Mouse (Mus musculus): ENCODE results near the gene Wdfy3. TPM values are rescaled to one million over a fixed set of nuclear protein-coding genes. Genes with fewer than 3 reads are reported as not detected.
"Not testable (repeated sequence)": the region's sequence is repeated elsewhere in the genome, so short reads cannot be mapped to it uniquely, and the experiment has no call there.

Gene Wdfy3
- polyA plus RNA-seq, 1 experiment from 2014 or later, result 4.9 TPM

GRCm38 (mm10) chr5:101931997-101932396, 137.7 kb downstream of the Wdfy3 start:
- ATAC-seq (ENCODE audit: low FRiP score, low TSS enrichment) (no peak), DNase-seq (ENCODE audit: low spot score) (no peak)
- no peaks in the 10 kb centered on the region for H3K4me1 ChIP-seq (replicated peaks; ENCODE audit: control insufficient read depth, insufficient read depth)
- H3K9ac ChIP-seq (ENCODE audit: low read length), result no peak overlapping the region
- peaks cover 19% of the 10 kb centered on the region; the same call in 1 of the 2 replicates for H3K36me3 ChIP-seq (ENCODE audit: control insufficient read depth, insufficient read depth, low read length)
- TF ChIP-seq EP300 (optimal IDR thresholded peaks at IDR 0.05) (no peak), CTCF (IDR thresholded peaks at IDR 0.05; ENCODE audit: low read depth) (peak; percentile 56)
- WGBS, result 69% methylated on average over 4 of the region's 4 CpGs
- no peak overlapping the region for H3K27ac ChIP-seq (replicated peaks)
- no peak overlapping the region for H3K4me2 ChIP-seq (replicated peaks; ENCODE audit: low read depth)
- no peaks in the 10 kb centered on the region for H3K9me3 ChIP-seq (ENCODE audit: control insufficient read depth, low read length)
- no peak overlapping the region for H3K4me3 ChIP-seq (ENCODE audit: low read depth, low read length)
- no peaks in the 10 kb centered on the region for H3K27me3 ChIP-seq (ENCODE audit: control insufficient read depth, insufficient read depth, low read length)

GRCm38 (mm10) chr5:101926311-101926710, 143.4 kb downstream of the Wdfy3 start:
- no peak for ATAC-seq (ENCODE audit: low FRiP score, low TSS enrichment)
- Histone ChIP-seq H3K9me3 (ENCODE audit: control insufficient read depth, low read length) (no peaks in the 10 kb centered on the region), H3K36me3 (ENCODE audit: control insufficient read depth, insufficient read depth, low read length) (peaks cover 32% of the 10 kb centered on the region), H3K4me2 (replicated peaks; ENCODE audit: low read depth) (no peak overlapping the region), H3K4me1 (replicated peaks; ENCODE audit: control insufficient read depth, insufficient read depth) (no peaks in the 10 kb centered on the region), H3K27ac (replicated peaks) (no peak overlapping the region), H3K27me3 (ENCODE audit: control insufficient read depth, insufficient read depth, low read length) (no peaks in the 10 kb centered on the region), H3K4me3 (ENCODE audit: low read depth, low read length) (no peak overlapping the region), H3K9ac (ENCODE audit: low read length) (no peak overlapping the region)
- TF ChIP-seq EP300 (optimal IDR thresholded peaks at IDR 0.05) (no peak), CTCF (IDR thresholded peaks at IDR 0.05; ENCODE audit: low read depth) (no peak)
- DNase-seq (ENCODE audit: low spot score), result no peak
- WGBS, result 94% methylated on average over 8 of the region's 8 CpGs

DNA sequence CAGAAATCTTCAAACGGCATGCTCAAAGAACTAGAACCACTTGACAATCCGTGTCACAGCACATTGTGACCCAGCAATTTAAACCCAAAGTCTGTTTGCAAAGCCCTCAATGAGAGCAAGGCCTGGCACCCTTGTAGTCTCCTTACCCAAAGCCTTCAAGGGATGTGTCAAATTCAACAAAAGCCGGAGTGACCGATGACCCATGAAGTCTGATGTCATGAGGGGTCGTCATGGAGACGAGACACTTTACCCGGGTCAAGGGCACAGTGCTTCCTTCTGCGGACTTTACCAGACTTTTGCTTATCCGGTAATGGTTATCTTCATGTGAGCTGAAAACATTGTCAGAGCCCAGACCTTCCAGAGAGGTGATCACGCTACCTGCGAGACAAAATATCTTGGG, 146.0 kb downstream of the Wdfy3 start:
- no peak overlapping the region for H3K4me3 ChIP-seq (ENCODE audit: low read depth, low read length)
- no peak overlapping the region for H3K9ac ChIP-seq (ENCODE audit: low read length)
- no peaks in the 10 kb centered on the region for H3K27me3 ChIP-seq (ENCODE audit: control insufficient read depth, insufficient read depth, low read length)
- peaks cover 32% of the 10 kb centered on the region for H3K36me3 ChIP-seq (ENCODE audit: control insufficient read depth, insufficient read depth, low read length)
- H3K4me1 ChIP-seq (replicated peaks; ENCODE audit: control insufficient read depth, insufficient read depth), result no peaks in the 10 kb centered on the region
- DNase-seq (ENCODE audit: low spot score) (no peak), ATAC-seq (ENCODE audit: low FRiP score, low TSS enrichment) (no peak)
- WGBS, result 80% methylated on average over 11 of the region's 11 CpGs
- no peak for TF ChIP-seq EP300 (optimal IDR thresholded peaks at IDR 0.05)
- no peak for TF ChIP-seq CTCF (IDR thresholded peaks at IDR 0.05; ENCODE audit: low read depth)
- H3K4me2 ChIP-seq (replicated peaks; ENCODE audit: low read depth), result no peak overlapping the region
- H3K9me3 ChIP-seq (ENCODE audit: control insufficient read depth, low read length), result no peaks in the 10 kb centered on the region
- H3K27ac ChIP-seq (replicated peaks), result no peak overlapping the region

DNA sequence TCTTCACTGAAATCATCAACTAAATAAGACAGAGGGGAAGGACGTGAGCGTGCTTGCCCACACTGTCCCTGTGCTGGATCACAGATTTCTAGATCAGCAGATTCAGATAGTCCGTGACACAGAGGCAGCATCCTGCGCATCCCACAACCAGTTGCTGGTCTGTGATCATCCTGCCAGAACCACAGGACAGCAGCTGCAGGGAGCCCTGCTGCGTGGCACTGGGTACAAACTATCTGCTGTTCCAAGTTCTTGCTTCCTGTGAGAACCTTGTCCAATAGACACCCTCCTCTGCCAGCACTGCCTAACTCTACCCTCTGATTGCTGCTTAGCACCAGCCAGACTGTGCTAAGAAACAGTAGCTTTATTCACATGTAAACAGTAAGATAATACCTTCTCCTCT, 150.2 kb downstream of the Wdfy3 start:
- no peak for ATAC-seq (ENCODE audit: low FRiP score, low TSS enrichment)
- DNase-seq (ENCODE audit: low spot score), result no peak
- Histone ChIP-seq H3K36me3 (ENCODE audit: control insufficient read depth, insufficient read depth, low read length) (peaks cover 26% of the 10 kb centered on the region), H3K4me2 (replicated peaks; ENCODE audit: low read depth) (no peak overlapping the region), H3K9me3 (ENCODE audit: control insufficient read depth, low read length) (no peaks in the 10 kb centered on the region), H3K27me3 (ENCODE audit: control insufficient read depth, insufficient read depth, low read length) (no peaks in the 10 kb centered on the region), H3K9ac (ENCODE audit: low read length) (no peak overlapping the region), H3K4me3 (ENCODE audit: low read depth, low read length) (no peak overlapping the region), H3K27ac (replicated peaks) (no peak overlapping the region), H3K4me1 (replicated peaks; ENCODE audit: control insufficient read depth, insufficient read depth) (no peaks in the 10 kb centered on the region)
- WGBS, result 99% methylated on average over 5 of the region's 5 CpGs
- TF ChIP-seq EP300 (optimal IDR thresholded peaks at IDR 0.05), result no peak
- no peak for TF ChIP-seq CTCF (IDR thresholded peaks at IDR 0.05; ENCODE audit: low read depth)

DNA sequence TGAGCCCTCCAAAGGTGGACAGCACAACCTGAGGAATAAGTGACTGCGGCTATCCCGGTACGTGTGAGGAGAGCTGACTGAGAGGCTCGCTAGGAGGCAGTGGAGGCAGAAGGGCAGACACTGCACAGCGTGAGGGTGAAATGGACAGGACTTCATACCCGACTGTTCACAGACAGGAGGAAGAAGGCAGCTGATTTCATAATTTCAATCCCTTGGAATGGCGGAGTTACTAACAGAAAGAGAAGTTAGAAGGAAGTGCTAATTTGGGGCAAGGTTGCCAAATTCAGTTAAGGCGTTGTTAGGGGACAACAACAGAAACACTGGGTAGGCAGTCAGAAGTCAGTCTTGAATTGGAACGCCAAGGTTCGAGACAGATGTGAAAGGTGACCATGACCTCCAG, 160.3 kb downstream of the Wdfy3 start:
- DNase-seq (ENCODE audit: low spot score), result no peak
- Histone ChIP-seq H3K36me3 (ENCODE audit: control insufficient read depth, insufficient read depth, low read length) (peaks cover 31% of the 10 kb centered on the region), H3K4me3 (ENCODE audit: low read depth, low read length) (no peak overlapping the region), H3K9me3 (ENCODE audit: control insufficient read depth, low read length) (no peaks in the 10 kb centered on the region), H3K9ac (ENCODE audit: low read length) (no peak overlapping the region), H3K4me1 (replicated peaks; ENCODE audit: control insufficient read depth, insufficient read depth) (no peaks in the 10 kb centered on the region), H3K27ac (replicated peaks) (no peak overlapping the region), H3K27me3 (ENCODE audit: control insufficient read depth, insufficient read depth, low read length) (no peaks in the 10 kb centered on the region), H3K4me2 (replicated peaks; ENCODE audit: low read depth) (no peak overlapping the region)
- no peak for TF ChIP-seq EP300 (optimal IDR thresholded peaks at IDR 0.05)
- TF ChIP-seq CTCF (IDR thresholded peaks at IDR 0.05; ENCODE audit: low read depth), result no peak
- no peak for ATAC-seq (ENCODE audit: low FRiP score, low TSS enrichment)
- WGBS, result 93% methylated on average over 10 of the region's 10 CpGs

GRCm38 (mm10) chr5:101905624-101906023, 164.1 kb downstream of the Wdfy3 start:
- Histone ChIP-seq H3K27ac (replicated peaks) (no peak overlapping the region), H3K4me3 (ENCODE audit: low read depth, low read length) (no peak overlapping the region), H3K4me1 (replicated peaks; ENCODE audit: control insufficient read depth, insufficient read depth) (no peaks in the 10 kb centered on the region), H3K9me3 (ENCODE audit: control insufficient read depth, low read length) (no peaks in the 10 kb centered on the region), H3K9ac (ENCODE audit: low read length) (no peak overlapping the region), H3K4me2 (replicated peaks; ENCODE audit: low read depth) (no peak overlapping the region), H3K27me3 (ENCODE audit: control insufficient read depth, insufficient read depth, low read length) (no peaks in the 10 kb centered on the region), H3K36me3 (ENCODE audit: control insufficient read depth, insufficient read depth, low read length) (peaks cover 27% of the 10 kb centered on the region)
- DNase-seq (ENCODE audit: low spot score) (no peak), ATAC-seq (ENCODE audit: low FRiP score, low TSS enrichment) (no peak)
- TF ChIP-seq CTCF (IDR thresholded peaks at IDR 0.05; ENCODE audit: low read depth), result no peak
- TF ChIP-seq EP300 (optimal IDR thresholded peaks at IDR 0.05), result no peak
- WGBS, result 92% methylated on average over 3 of the region's 3 CpGs

DNA sequence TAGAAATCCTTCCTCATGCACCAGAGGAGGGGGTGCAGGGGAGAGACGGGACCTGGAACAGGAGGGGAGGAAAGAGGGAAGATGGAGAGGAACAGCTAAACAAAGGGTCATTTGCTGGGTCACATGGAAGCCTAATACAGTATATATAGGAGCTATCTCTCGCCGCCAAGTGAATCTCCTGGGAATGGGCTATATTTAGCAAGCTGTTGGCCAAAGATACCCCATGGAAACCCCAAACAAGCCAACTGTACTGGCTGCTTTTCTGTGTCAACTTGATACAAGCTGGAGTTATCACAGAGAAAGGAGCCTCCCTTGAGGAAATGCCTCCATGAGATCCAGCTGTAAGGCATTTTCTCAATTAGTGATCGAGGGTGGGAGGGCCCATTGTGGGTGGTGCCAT, 164.9 kb downstream of the Wdfy3 start:
- H3K4me2 ChIP-seq (replicated peaks; ENCODE audit: low read depth); H3K4me3 ChIP-seq (ENCODE audit: low read depth, low read length); ATAC-seq (ENCODE audit: low FRiP score, low TSS enrichment); H3K4me1 ChIP-seq (replicated peaks; ENCODE audit: control insufficient read depth, insufficient read depth); DNase-seq (ENCODE audit: low spot score); H3K9me3 ChIP-seq (ENCODE audit: control insufficient read depth, low read length); H3K27me3 ChIP-seq (ENCODE audit: control insufficient read depth, insufficient read depth, low read length); H3K27ac ChIP-seq (replicated peaks); H3K9ac ChIP-seq (ENCODE audit: low read length): not testable (repeated sequence)
- WGBS, result 82% methylated on average over 4 of the region's 4 CpGs
- peaks cover 28% of the 10 kb centered on the region for H3K36me3 ChIP-seq (ENCODE audit: control insufficient read depth, insufficient read depth, low read length)

Data from stomach, postnatal 0 days (tissue).